Mouse (Mus musculus) adrenal gland, postnatal 4 days (tissue): ENCODE measurements around the gene Cenpu. TPM values are rescaled to one million over a fixed set of nuclear protein-coding genes. Genes with fewer than 3 reads are reported as not detected.

Source experiments
- DNase-seq, 2 experiments: peaks; one replicate each; pipeline ENCODE4 v3.0.0; 2021 to 2022; ENCODE audit warnings: low spot score in 2 of 2, mixed read lengths in 2 of 2
- total RNA-seq, 2 experiments: library from RNA; stranded (reverse); gene quantifications; 2 replicates each; pipeline ENCODE4 v1.2.3; 2021

Gene Cenpu
- total RNA-seq, 2 experiments from 2014 or later: 9.4 to 10.8 TPM

DNA sequence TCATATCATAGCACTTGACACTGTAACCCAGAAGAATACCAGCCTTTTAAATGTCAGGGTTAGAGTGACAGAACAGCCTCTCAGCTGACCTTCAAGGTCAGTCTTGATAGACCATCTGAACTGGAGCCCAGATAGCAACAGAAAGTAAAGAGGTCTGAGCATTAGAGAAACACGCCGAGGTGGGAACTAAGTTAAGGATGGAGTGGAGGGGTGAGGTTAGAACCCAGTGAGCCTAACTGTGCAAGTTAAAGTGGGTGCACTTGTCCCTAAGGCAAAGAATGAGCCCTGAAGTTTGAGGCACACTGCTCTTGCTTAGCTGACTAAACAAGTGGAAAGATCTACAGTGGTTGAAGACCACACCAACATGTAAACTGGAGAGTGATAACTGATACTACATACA, 46.3 kb downstream of the Cenpu start:
- DNase-seq: no peak

DNA sequence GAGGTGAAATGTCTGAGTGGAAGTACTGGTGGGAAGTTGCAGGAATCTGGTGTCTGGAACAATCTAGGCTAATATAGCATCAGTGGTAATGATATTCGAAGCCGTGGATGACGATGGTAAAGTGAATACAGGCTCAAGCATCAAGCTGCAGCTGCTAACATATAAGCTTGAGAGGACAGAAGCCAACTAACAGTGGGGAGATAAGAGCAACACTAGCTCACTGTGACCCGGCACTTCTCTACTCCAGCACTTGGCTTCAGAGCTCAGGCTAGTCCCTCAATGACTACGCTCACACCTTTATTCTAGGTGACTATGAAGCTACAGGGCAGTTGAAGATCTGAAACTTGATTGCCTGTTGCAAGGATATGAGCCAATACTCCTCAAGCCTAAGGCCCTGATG, 46.9 kb downstream of the Cenpu start:
- DNase-seq: no peak

GRCm38 (mm10) chr8:46599314-46599904, 47.6 kb downstream of the Cenpu start:
- no peak for DNase-seq

DNA sequence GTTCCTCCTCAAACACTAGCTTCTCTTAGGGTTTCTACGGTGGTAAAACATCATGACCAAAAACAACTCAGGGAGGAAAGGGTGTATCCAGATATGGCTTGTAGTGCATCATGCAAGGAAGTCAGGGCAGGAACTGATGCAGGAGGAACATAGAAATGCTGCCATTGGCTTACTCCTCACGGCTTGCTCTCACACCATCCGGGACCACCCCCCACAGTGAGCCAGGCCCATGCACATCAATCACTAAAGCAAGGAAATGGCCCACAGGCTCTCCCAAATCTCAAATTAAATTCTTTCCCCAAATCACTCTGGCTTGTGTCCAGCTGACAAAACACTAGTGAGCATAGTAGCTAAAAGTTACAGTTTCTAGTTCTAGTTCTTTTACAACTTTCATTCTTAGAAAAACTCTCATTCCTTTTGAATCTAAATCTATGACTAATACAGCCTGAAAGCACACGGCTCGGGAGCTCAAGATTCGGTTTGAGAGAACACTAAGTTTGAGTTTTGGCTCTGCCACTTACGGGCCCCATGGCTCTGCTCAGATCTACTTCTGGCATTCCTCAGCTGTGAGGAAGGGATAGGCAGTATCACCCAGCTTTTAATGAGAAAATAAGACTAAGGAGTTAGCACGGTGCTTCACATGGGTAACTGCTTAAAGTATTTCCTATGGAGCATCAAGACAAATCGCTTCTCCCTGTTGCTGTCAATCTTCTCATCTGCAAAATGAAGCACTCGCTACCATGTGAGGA, 49.3 kb downstream of the Cenpu start:
- DNase-seq: no peak

- no peak for DNase-seq
Measured at GRCm38 (mm10) chr8:46603587-46603986, 51.8 kb downstream of the Cenpu start.

DNA sequence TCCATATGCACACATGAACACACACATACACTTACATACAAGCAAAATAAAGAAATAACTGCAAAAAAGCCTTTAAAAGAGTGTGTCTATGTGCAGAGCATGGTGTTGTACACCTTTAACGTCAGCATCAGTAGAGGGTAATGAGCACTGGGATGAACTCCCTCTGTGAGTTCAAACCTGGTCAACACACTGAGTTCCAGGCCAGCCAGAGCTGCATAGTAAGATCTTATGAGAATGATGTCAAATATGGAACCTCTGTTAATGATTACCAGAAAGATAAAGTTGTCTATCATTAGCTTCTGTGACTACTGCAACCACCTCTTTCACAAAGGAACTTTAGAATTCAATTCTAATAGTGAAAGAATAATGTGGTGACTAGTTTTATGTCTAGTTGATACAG, 55.1 kb downstream of the Cenpu start:
- no peak for DNase-seq

DNA sequence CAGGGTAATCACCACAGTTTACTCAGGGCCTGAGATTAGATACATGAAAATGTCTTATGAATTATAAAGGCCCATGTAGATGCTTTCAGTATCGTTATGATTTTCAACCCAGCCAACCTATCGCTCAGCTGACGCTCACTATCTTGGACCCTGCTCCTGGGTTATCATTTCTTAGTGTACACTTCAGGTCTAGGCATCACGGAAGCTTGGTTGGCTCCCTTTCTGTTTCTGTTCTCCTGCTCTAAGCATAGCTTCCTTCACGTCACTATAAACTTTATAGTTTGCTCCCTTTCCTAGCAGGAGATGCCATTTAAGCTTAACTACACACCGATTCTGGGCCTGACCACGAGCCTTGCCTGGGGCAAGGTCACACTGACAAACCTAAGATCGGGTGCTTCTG, 59.7 kb downstream of the Cenpu start:
- DNase-seq: no peak

DNA sequence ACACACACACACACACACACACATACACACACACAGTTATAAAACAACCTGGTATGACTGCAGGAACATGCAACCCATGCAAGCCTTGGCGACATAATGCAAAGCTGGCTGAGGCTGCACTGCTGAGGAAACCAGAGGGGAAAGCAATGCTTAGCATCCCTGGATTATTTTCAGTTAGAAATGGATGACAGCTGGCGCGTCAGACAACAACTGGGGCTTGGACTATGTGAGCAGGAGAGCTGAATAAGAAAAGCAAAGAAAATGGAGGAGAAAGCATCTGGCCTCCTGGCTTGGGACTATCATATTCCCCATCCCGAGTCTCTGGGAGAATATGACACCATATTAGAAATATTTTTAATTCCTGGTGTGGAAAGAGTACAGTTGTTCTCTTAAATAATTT, 61.1 kb downstream of the Cenpu start:
- DNase-seq: no peak

GRCm38 (mm10) chr8:46613377-46613776, 61.5 kb downstream of the Cenpu start:
- no peak for DNase-seq

DNA sequence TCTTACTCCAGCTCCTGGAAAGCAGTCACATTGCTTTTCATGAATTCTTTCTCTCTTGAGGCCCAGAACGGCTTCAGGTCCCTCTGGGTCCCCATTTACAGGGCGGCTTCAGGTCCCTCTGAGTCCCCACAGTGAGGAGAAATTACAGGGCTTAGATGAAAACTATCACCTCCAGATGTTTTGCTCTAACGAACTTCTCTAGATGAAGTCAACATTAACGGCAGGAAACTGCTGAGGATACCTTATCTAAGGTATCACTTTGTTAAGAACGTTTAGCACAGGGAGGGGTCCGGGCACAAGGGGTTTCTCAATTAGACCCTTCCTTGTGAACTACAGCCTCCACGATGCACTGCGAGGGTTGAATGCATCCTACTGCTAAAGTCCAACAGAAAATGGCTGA, 64.1 kb downstream of the Cenpu start:
- no peak for DNase-seq

DNA sequence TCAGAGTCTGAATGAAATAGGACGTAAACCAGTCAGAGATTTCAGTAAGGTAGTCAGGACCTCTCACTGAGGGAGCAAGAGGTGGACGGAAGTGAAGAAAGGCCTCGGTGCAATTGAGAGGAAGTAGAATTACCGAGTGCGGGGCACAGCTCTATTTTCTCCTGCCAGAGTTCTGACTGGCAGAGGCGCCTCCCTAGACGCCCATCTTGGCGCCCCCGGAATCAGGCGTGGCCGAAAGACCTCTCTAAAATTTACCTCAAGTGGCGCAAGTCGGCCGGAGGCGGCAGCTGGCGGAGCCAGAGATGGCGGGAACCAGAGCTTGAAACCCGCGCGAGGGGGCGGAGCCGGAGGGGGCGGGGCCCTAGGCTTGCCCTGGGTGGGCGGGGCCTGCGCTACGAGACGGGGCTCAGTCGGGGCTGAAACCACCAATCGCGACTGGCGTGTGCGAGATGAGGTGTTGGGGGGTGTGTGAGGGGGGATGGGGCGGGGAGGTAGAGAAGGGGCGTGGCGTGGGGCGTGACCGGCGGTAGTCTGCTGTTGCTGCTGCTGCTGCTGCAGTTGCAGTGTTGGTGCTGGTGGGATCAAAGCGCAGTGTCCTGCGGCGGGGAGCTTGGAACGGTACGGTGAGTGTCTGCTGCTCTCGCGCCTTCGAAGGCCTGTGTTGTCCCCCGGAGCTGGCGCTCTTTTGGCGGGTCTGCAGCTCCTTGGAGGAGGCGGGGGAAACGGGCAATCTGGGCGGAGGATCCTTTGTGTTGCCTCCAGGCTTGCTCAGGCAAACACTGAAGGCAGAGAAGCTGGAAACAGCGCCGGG, 65.3 kb downstream of the Cenpu start, which contains the start of the genes Primpol and Casp3:
Primpol (minus strand) TSS at position 334 of the 811 bp plus-strand sequence.
Casp3 (plus strand) TSS at position 413 of the 811 bp plus-strand sequence.
- DNase-seq: peak; percentile 96 to 97

DNA sequence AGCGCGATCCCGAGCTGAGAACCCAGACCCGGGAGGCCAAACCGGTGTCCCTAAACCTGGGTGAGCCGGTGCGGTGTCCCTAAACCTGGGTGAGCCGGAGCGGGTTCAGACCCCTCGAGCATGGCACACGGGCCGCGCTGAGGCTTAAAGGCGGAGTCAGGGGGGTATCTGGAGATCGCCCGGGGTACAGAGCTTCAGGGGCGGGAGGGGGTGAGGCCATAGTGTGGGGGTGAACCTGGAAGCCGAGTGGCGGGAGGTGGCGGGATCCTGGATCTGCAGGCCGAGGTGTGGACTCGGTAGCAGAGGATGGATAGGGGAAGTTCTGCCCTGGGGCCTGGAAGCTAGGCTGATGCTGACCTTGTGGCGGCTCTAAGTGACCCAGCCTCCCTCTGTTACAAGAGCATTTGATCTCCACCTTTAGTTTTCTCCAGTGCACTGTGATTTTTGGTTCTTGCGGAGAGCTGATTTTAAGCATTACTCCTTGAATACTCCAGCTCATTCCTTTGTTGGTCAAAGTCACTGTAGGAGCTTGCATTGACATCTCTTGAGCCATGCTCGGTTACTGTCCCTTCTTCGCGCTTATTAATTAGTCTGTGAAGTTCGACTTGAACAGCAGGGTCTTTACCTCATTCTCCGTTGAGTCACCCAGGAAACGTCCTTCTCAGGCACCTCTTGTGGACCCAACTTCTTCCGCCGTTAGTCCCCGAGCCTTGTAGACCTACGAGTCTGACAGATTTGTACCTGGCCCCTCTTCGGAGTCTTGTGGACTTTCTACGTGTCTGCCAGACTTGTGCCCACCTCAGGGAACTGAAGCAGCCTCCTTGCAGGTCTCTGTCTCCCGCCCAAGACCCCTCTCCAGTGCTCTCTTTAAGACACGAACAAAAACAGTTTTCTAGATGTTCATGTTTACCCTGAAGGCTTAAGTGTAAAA, 66.1 kb downstream of the Cenpu start:
- DNase-seq: peak in 1 of 2 experiments; percentile 7

GRCm38 (mm10) chr8:46618639-46619320, 67.0 kb downstream of the Cenpu start:
- no peak for DNase-seq

- no peak for DNase-seq
Measured at GRCm38 (mm10) chr8:46622446-46623270, 70.8 kb downstream of the Cenpu start.

GRCm38 (mm10) chr8:46625166-46625565, 73.3 kb downstream of the Cenpu start:
- no peak for DNase-seq

- DNase-seq: no peak
Measured at GRCm38 (mm10) chr8:46626642-46627041, 74.8 kb downstream of the Cenpu start.

- DNase-seq: no peak
Measured at GRCm38 (mm10) chr8:46627881-46628280, 76.1 kb downstream of the Cenpu start.

DNA sequence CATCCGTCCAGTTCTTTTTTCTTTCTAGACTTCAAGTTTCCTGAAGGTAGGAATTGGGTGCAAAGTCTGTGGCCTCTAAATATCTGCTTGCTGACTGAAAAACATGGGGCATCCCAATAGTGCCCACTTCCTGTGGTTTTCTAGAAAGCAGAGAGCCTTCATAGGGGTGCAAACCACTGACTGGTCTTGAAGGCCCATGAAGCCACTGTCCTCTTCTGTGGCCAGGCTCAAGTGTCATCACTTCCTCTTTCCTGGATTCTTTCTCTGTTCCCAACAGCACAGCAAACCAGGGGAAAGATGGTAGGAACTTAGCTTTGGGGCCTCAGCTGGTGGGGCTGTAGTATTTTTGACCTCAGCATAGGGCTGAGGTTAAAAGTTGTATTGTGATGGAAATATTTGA, 76.8 kb downstream of the Cenpu start:
- DNase-seq: no peak
